Mouse (Mus musculus) Patski (cell line): ENCODE data around the gene Zc3hav1. TPM values are rescaled to one million over a fixed set of nuclear protein-coding genes. Genes with fewer than 3 reads are reported as not detected.
"Not testable (repeated sequence)": the region's sequence is repeated elsewhere in the genome, so short reads cannot be mapped to it uniquely, and the experiment has no call there.

ENCODE experiments used
- ATAC-seq: fragments of 100-300 bp; one replicate; pipeline ENCODE4 v1.8.0; 2021
- CTCF ChIA-PET: fragments of 350-600 bp; sonication (Branson Sonifier 250); formaldehyde crosslinking; loops from one replicate; lab custom pipeline; 2022; ENCODE audit warnings: inconsistent platforms; lab: Charles Lee
- POLR2A ChIA-PET: fragments of 350-600 bp; sonication (Branson Sonifier 250); formaldehyde crosslinking; loops from one replicate; lab custom pipeline; 2022; ENCODE audit warnings: antibody characterized with exemption, inconsistent platforms; lab: Charles Lee
- DNase-seq: peaks from one replicate; pipeline ENCODE4 v3.0.0-alpha.2; 2011; ENCODE audit warnings: low read depth, low spot score
- H3K27me3 ChIP-seq: fragments of 371-371 bp; one replicate; pipeline ENCODE4 v1.5.1; 2021
- CTCF ChIP-seq: fragments of 100-300 bp; IDR thresholded peaks from one replicate; pipeline ENCODE4 v1.5.1; 2021
- in situ Hi-C: fragments of 300-500 bp; cut with MboI; formaldehyde crosslinking; loops from 3 replicates; pipeline ENCODE4 v1.11.1; 2018; ENCODE audit warnings: low pct_unique_long_range_greater_than_20kb, mixed read lengths
- polyA plus RNA-seq: library from polyadenylated mRNA; unstranded; gene quantifications from one replicate; pipeline ENCODE4 v1.2.3, GENCODE M21; 2021

The Zc3hav1 gene
- polyA plus RNA-seq, 1 experiment from 2014 or later: 32.7 TPM

GRCm38 (mm10) chr6:38359736-38360499, 5.5 kb upstream of the Zc3hav1 start:
- H3K27me3 ChIP-seq: no peaks in the 10 kb centered on the region
- ChIA-PET CTCF (no interaction called here), POLR2A (no interaction called here)
- TF ChIP-seq CTCF: no peak
- ATAC-seq (no peak), DNase-seq (no peak)
- in situ Hi-C loops: no loop called here

DNA sequence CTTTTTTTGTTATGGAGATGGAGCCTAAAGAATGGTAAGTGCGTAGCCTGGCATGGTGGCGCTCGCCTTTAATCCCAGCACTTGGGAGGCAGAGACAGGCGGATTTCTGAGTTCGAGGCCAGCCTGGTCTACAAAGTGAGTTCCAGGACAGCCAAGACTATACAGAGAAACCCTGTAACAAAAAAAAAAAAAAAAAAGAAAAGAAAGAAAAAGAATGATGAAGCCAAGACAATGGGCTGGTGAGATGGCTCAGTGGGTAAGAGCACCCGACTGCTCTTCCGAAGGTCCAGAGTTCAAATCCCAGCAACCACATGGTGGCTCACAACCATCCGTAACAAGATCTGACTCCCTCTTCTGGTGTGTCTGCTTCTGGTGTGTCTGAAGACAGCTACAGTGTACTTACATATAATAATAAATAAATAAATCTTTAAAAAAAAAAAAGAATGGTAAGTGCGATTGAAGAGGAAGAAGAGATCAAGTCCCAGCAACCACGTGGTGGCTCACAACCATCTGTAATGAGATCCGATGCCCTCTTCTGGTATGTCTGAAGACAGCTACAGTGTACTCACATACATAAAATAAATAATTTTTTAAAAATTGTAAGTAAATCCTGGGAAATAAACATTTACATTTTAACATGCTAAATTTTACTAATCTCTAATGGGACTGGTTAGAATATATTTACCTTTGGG, 4.8 kb upstream of the Zc3hav1 start:
- in situ Hi-C loops, H3K27me3 ChIP-seq, CTCF ChIA-PET, DNase-seq, POLR2A ChIA-PET, ATAC-seq: not testable (repeated sequence)

- TF ChIP-seq CTCF: no peak
- ChIA-PET CTCF (no interaction called here), POLR2A (no interaction called here)
- H3K27me3 ChIP-seq: no peaks in the 10 kb centered on the region
- DNase-seq (no peak), ATAC-seq (no peak)
- in situ Hi-C loops: no loop called here
Observed at GRCm38 (mm10) chr6:38358253-38359027, 4.0 kb upstream of the Zc3hav1 start.

- in situ Hi-C loops: no loop called here
- POLR2A ChIA-PET: no interaction called here
- H3K27me3 ChIP-seq: no peaks in the 10 kb centered on the region
- no peak for TF ChIP-seq CTCF
- no peak for DNase-seq
- CTCF ChIA-PET: interaction anchor here (0.6 kb wide), 1 partner anchor 68 kb away, joined by 3 read pairs; no protein-coding TSS in a partner anchor
- no peak for ATAC-seq
Observed at GRCm38 (mm10) chr6:38357603-38358252, 3.3 kb upstream of the Zc3hav1 start.

- POLR2A ChIA-PET, H3K27me3 ChIP-seq, ATAC-seq, in situ Hi-C loops, DNase-seq: not testable (repeated sequence)
- CTCF ChIA-PET: interaction anchor here (0.6 kb wide), 1 partner anchor 68 kb away, joined by 3 read pairs; no protein-coding TSS in a partner anchor
Observed at GRCm38 (mm10) chr6:38356661-38357433, 2.4 kb upstream of the Zc3hav1 start.

DNA sequence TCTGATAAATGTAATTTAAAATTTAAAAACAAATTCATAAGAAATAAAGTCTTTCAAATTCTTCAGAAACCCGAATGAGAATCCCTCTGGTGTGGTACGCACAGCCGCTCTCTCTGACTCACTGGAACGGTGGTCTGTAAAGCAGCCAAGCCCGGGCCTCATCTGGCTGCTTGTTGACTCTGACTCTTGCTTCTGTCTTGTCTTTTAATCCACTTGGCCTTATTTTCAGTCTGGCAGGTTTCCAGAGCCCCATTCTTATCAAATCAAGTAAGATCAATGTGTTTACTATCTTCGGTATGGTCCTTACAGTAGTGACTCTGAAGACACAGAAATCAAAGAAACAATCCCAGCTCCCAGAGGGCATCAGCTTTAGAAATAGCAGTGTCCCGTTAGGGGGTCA, 1.5 kb upstream of the Zc3hav1 start:
- DNase-seq (no peak), ATAC-seq (no peak)
- no peak for TF ChIP-seq CTCF
- CTCF ChIA-PET: no interaction called here
- no peaks in the 10 kb centered on the region for H3K27me3 ChIP-seq
- POLR2A ChIA-PET: no interaction called here
- in situ Hi-C loops: no loop called here

GRCm38 (mm10) chr6:38355354-38355823, 986 bp upstream of the Zc3hav1 start:
- ATAC-seq (no peak), DNase-seq (no peak)
- POLR2A ChIA-PET: no interaction called here
- no peaks in the 10 kb centered on the region for H3K27me3 ChIP-seq
- CTCF ChIA-PET: no interaction called here
- no peak for TF ChIP-seq CTCF
- in situ Hi-C loops: no loop called here

- ATAC-seq (peak; percentile 8), DNase-seq (no peak)
- CTCF ChIA-PET: no interaction called here
- in situ Hi-C loops: no loop called here
- H3K27me3 ChIP-seq: no peaks in the 10 kb centered on the region
- TF ChIP-seq CTCF: no peak
- POLR2A ChIA-PET: interaction anchor here (1.6 kb wide), 1 partner anchor 10 kb away, joined by 3 read pairs; no protein-coding TSS in a partner anchor
Observed at GRCm38 (mm10) chr6:38354723-38355353, 435 bp upstream of the Zc3hav1 start.

DNA sequence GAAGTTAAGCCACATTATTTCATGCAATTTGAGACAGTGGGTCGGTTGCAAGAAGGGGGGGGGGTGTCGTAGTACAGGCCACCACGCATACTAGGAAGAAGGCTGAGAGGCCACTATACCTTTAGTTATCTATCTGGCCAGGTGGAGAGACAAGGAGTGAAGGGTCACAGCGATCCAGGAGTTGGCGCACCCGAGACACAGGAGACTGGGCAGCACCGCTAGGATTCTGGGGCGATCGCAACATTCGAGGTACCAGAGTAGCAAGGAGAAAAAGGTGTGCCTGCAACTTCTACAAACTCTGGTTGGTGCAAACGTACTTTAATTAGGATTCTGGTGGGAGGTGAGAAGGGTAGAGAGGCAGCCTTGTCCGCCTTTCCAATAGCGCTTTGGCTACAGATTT, 1.2 kb downstream of the Zc3hav1 start:
- POLR2A ChIA-PET: interaction anchor here (0.6 kb wide), 1 partner anchor 94 kb away, joined by 4 read pairs; no protein-coding TSS in a partner anchor

More for the DNA sequence above, 1.2 kb downstream of the Zc3hav1 start:
- DNase-seq: no peak
- H3K27me3 ChIP-seq: no peaks in the 10 kb centered on the region
- CTCF ChIA-PET: no interaction called here
- no peak for TF ChIP-seq CTCF
- ATAC-seq: no peak
- in situ Hi-C loops: no loop called here
